Mouse (Mus musculus) olfactory bulb, adult 2 months (tissue): Measurements from ENCODE around the gene Pmch. TPM values are rescaled to one million over a fixed set of nuclear protein-coding genes. Genes with fewer than 3 reads are reported as not detected.

ENCODE experiments used
- H3K27ac ChIP-seq: fragments of 200-500 bp; 2 replicates; pipeline ENCODE4 v1.5.1; 2012; ENCODE audit warnings: low read depth, low read length; ENCODE audit not compliant: insufficient read depth
- H3K4me1 ChIP-seq: fragments of 200-500 bp; 2 replicates; pipeline ENCODE4 v1.6.1; 2012; ENCODE audit warnings: low read length; ENCODE audit not compliant: control insufficient read depth, insufficient read depth
- H3K4me3 ChIP-seq: fragments of 200-500 bp; 2 replicates; pipeline ENCODE4 v1.5.1; 2012; ENCODE audit warnings: mild to moderate bottlenecking, low read depth, low read length, moderate library complexity; ENCODE audit not compliant: insufficient read depth
- CTCF ChIP-seq: fragments of 200-500 bp; IDR thresholded peaks from 2 replicates; pipeline ENCODE4 v1.5.1; 2012; ENCODE audit warnings: low read depth, mild to moderate bottlenecking, low read length, moderate library complexity; ENCODE audit not compliant: insufficient read depth
- POLR2A ChIP-seq: fragments of 200-500 bp; IDR thresholded peaks from 2 replicates; pipeline ENCODE4 v1.6.1; 2012; ENCODE audit warnings: mild to moderate bottlenecking, low read depth, low read length, moderate library complexity; ENCODE audit not compliant: insufficient read depth
- WGBS: fragments of 180-500 bp; shearing (Covaris S2); methylation state at CpG from one replicate; pipeline ENCODE4 v1.1.7; 2018; 5-methylcytosine and 5-hydroxymethylcytosine counted together
- polyA plus RNA-seq: library from polyadenylated mRNA; stranded (reverse); fragments of >200 nt; gene quantifications from 2 replicates; pipeline ENCODE4 v1.2.4, GENCODE M21; 2012; ENCODE audit warnings: low replicate concordance; ENCODE audit not compliant: missing spikeins, insufficient read depth, insufficient read length

The Pmch gene
- polyA plus RNA-seq, 1 experiment, result not detected

GRCm38 (mm10) chr10:88113290-88113689 lies 22.4 kb downstream of the Pmch start:
- no peak for TF ChIP-seq CTCF
- no peak for TF ChIP-seq POLR2A
- 75% methylated on average over 2 of the region's 2 CpGs for WGBS

GRCm38 (mm10) chr10:88119721-88120120 lies 28.8 kb downstream of the Pmch start:
- TF ChIP-seq CTCF, result no peak
- TF ChIP-seq POLR2A, result no peak
- Histone ChIP-seq H3K4me1 (no peaks in the 10 kb centered on the region), H3K4me3 (no peak overlapping the region), H3K27ac (no peak overlapping the region)

More at GRCm38 (mm10) chr10:88113290-88113689, 22.4 kb downstream of the Pmch start:
- H3K4me3 ChIP-seq, result no peak overlapping the region
- no peaks in the 10 kb centered on the region for H3K4me1 ChIP-seq
- no peak overlapping the region for H3K27ac ChIP-seq

- TF ChIP-seq CTCF, result no peak
- no peak for TF ChIP-seq POLR2A
- no peaks in the 10 kb centered on the region for H3K4me1 ChIP-seq
- no peak overlapping the region for H3K4me3 ChIP-seq
- no peak overlapping the region for H3K27ac ChIP-seq
- 97% methylated on average over 16 of the region's 16 CpGs for WGBS
These were observed 44.8 kb downstream of the Pmch start for GRCm38 (mm10) chr10:88135630-88136029.

Other genes starting within 250 kb of the Pmch start
- 278 TPM in 1 of 2 replicates, not detected in the other for gene Igf1, start 232.8 kb upstream of the Pmch start, polyA plus RNA-seq
- gene Parpbp, start 55.9 kb downstream of the Pmch start, polyA plus RNA-seq, result not detected in 2 replicates
- gene Nup37, start 55.9 kb downstream of the Pmch start, polyA plus RNA-seq, result not detected in 2 replicates
- gene Washc3, start 110.0 kb downstream of the Pmch start, polyA plus RNA-seq, result not detected in 2 replicates